Mouse (Mus musculus) right cerebral cortex, adult 2 months (tissue): ENCODE results near the gene Rgl2.
"Not testable (repeated sequence)": the region's sequence is repeated elsewhere in the genome, so short reads cannot be mapped to it uniquely, and the experiment has no call there.

ENCODE experiments used
- DNase-seq, 2 experiments: peaks; one replicate each; pipeline ENCODE4 v3.0.0; 2021 to 2022; ENCODE audit warnings: low spot score in 2 of 2

Gene Rgl2

DNA sequence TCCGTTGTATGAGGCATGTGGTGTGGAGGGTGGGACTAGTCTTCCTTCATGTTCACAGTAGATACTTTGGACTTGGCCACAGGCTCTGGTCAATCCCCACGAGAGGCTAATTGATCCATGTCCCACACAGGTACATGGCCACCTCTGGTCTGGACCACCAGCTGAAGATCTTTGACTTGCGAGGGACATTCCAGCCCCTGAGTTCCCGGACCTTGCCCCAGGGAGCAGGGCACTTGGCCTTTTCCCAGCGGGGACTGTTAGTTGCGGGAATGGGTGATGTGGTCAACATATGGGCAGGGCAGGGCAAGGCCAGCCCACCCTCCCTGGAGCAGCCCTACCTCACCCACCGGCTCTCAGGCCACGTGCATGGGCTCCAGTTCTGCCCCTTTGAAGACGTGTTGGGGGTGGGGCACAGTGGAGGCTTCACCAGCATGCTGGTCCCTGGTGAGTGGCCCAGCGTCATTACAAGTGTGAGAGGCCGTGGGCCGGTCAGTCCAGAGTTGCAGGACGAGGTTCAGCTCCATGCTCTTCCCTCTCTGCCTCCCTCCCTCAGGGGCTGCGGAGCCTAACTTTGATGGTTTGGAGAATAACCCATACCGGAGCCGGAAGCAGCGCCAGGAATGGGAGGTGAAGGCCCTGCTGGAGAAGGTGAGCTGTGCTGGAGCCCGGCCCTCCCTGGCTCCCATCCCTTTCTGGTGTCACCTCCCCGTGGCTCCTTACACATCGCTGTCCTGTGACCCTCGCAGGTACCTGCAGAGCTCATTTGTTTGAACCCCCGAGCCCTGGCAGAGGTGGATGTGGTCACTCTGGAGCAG, 19.0 kb downstream of the Rgl2 start:
- DNase-seq = no peak

DNA sequence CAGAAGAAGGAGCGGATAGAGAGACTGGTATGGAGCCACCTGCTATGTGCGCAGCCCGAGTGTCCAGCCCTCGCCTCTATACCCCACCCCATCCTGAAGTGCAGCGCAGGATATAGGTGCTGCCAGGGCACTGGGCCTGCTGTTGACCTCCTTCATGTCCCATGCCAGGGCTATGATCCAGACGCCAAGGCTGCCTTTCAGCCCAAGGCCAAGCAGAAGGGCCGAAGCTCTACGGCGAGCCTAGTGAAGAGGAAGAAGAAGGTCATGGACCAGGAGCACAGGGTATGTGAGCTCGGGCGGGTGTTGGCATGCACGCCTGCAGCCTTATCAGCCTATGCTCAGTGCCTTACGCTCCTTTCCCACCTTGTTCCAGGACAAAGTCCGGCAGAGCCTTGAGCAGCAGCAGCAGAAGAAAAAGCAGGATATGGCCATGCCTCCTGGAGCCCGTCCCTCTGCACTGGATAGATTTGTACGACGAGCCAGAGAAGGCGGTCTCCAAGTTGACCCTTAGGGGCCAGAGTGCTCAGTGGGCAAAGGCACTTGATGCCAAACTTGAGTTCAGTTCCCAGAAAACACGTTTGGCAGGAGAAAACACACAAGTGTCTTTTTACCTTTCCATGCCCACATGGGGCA, 19.7 kb downstream of the Rgl2 start:
- DNase-seq = no peak

DNA sequence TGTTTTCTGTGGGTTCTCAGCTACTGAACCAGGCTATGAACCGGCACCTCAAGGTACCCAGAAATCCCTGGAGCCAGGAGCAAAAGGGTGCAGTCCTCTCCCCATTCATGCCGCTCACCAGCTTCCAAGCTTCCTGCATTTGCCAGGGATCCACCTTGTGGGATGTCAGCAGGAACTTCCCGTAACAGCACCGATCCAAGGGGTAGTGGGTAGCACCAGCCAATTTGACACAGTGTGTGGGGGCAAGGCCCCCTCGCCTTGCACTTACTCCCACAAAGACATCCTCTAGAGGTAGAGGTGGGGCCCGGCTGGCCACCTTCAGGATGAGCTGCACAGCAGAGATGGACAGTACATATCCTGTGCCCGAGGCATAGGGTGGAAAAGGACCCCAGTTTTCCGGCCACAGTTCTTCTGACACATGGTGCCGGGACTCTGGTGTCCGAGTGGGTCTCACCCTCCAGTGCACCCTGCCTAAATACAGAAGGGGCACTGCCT, 20.8 kb downstream of the Rgl2 start:
- DNase-seq = no peak

DNA sequence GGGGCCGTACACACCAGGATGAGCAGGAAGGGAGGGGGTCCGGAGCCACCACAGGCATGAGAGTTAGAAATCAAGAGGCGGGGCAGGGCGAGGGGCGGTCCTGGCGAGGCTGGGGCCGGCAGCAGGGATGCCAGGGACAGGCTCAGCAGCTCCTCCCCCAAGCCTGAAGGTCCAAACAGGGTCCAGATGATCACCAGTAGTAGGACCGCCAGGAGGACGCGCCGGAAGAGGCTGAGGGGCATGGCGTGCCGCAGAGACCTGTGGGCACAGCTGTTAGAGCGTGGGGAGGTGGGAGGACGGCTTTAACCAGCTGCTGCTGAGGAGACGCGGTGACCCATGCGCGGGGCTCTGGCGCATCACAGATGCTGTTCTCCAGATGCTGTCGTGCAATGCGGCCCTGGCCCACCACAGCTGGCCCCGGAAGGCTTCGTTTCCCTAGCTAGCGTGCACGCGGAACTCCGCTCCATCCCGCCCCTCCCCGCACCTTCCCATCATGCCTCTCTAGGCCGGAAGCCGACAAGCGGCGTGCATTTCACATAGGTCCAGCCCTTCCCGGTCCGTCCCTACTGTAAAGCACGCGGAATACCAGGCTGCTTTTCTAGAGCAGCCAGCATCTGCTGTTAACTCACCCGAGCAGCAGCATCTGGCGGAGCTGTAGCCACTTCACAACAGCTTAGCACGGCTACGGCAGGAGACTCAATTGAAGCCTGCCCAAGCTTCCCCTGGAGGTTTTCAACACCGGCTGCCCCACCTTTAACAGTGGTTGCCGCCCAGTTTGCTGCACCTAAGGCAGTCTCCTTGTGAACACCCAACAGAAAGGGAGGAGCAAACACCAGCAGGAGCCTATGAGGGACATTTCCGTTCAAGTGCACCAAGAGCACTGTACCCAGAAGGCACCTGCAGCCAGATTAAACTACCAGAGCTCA, 21.9 kb downstream of the Rgl2 start, which contains the start of gene B3galt4:
B3galt4 (minus strand) TSS at position 468 of the 926 bp plus-strand sequence.
- DNase-seq = peak; percentile 76 to 80

DNA sequence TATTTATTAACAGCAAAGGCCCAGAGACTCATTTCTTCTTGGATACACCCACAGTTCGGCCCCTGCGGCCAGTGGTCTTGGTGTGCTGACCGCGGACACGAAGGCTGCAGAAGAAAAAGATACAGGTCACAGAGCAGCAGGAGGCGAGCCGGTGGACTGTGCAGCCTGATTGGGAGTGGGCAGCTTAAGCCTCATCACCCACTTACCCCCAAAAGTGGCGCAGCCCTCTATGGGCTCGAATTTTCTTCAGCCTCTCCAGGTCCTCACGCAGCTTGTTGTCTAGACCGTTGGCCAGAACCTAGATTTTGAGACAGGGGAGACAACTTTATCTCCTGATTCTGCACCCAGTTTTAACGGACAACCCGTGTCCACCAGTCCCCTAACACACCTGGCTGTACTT, 22.7 kb downstream of the Rgl2 start:
- DNase-seq = not testable (repeated sequence)

DNA sequence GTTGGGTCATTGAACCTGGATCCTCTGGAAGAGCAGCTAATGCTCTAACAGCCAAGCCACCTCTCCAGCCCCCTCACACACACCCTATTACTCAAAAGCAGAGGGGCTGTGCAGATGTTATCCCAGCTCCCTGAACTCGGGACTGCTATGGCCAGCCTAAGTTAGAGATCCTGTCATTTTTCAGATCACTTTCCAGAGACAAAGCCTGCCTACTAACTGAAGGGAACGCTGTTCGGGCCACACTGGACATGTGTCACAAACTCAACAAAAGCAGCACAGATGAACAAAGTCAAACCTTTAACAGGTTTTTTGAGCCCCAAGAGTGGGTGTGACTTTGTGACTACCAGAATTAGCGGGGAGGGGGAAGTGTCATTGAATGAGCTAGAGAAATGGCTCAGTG, 23.5 kb downstream of the Rgl2 start:
- no peak for DNase-seq

DNA sequence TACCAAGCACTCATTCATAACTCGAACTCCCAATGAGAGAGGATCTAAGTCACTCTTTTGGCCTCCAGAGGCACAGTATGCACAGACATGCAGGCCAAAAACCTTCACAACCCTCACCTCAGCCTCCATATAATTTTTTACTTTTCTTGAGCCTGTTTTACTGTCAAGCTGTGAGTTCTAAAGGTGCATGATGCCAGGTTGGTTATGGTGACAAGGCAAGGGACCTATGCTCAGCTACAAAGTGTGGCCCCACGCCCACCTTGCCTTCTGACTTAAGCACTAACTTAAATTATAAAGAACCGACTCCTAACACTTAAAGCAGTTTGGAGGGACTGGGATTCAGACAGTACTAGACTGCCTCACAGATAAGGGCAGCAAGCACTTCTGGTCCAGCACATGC, 24.0 kb downstream of the Rgl2 start:
- no peak for DNase-seq

DNA sequence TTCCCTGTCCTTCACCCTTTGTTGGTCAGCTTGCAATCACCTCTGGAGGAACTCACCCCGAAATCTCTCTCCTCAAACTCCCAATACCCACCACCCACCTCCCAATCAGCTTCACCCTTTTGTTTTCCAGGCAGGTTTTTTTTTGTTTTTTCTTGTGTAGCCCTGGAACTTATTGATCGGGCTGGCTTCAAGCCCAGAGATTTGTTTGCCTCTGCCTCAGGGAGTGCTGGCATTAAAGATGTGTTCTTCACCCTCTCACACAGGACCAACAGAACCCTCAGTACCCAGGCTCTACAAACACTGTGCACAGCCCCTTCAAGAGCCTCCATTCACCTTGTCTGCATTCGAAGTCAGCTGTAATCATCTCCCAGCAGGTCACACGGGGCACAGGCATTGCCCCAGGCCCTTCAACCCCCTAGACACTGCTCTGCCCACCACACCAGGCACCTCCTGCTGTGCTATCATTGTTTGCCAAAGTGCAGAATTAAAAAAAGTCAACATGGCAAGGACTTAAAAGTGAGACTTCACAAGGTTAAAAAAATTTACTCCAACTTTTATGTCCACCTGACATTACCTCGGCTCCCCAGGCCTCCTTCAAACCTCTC, 24.7 kb downstream of the Rgl2 start:
- DNase-seq = no peak

DNA sequence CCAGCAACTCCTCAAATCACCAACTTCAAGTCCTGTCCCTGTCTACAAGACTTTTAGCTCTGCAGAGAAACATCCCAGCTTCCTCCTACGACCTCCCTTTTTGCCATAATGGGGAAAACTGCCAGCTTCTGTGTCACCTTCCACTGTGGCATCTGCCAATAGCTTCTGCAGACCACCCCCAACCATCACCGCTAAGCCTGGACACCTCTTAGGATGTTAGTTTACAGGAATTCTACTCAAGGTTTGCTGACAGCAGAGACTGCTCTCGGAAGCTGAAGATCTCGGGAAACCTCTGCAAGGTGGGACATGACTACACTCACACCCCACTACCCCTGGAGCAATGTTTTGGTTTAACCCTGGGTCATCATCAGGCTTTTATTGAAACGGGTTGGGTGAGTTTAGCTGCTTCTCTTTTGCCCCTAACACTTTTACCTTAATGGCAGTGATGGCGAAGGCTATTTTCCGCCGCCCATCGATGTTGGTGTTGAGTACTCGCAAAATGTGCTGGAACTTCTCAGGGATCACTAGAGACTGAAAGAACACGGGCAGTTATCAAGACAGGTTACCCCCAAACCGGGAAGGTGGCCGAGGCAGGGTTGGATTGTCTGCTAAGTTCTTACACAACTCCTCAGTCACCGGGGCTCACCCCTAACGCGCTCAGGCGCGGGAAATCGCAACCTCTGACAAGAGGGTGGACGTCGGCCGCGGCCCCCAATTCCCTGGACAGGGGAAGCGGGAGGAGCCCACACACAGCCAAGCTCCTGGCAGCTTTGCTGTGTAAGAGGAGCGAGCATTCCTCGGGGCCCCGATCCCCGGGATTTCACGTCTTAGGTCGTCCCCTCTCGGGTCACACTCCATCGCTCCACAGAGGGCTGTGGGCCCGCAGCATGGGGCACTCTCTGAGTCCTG, 25.6 kb downstream of the Rgl2 start:
- DNase-seq = no peak

DNA sequence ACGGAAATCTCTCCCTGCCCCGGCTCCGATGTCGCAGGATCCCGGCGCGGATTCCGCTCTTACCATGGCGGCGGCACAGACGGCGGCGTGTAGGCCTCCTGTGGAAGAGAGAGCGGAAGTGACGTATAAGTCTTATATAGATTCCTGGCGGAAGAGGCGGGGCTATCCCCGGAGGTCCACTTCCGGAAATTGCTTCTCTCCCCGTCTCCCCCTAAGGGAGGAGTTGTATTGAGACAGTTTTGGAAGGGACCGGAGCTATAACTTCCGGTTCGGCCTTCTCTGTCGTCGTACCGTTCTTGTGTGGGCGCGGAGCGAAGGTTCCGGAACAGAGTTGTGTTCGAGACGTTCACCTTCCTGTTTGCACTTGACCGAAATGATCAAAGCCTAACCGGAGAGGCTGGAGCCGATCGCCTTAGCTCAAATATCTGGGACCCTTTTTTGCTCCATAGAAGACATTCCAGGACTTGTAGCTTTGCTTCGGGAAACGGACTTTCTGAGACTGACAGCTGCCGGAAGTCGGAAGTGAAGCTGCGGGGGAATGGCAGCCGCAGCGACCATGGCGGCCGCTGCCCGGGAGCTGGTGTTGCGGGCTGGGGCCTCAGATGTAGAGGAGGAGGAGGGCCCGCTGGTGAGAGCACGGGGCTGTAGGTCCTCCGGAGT, 26.3 kb downstream of the Rgl2 start, which contains the start of the genes Vps52 and Rps18:
Vps52 (plus strand) TSS at position 258 of the 660 bp plus-strand sequence.
Rps18 (minus strand) TSS at position 447 of the 660 bp plus-strand sequence.
- peak; percentile 95 to 98 for DNase-seq

DNA sequence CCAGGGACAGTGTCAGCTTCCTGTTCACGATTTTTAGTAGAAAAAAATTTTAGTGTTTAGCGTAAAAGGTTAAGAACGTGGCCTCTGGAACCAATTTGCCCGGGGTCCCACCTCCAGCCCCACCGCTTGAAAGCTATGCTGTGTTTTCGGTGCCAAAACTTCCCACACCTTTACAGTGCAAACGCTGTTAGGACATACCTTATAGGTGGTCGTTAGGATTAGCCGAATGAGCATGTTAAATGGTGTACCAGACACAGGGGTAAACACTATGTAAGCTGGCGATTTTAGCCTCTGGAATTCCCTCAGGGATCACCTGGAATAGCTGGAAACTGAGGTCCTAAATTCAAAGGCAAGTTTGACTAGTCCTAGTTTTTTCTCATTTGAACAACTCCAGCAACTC, 27.0 kb downstream of the Rgl2 start:
- DNase-seq = no peak

DNA sequence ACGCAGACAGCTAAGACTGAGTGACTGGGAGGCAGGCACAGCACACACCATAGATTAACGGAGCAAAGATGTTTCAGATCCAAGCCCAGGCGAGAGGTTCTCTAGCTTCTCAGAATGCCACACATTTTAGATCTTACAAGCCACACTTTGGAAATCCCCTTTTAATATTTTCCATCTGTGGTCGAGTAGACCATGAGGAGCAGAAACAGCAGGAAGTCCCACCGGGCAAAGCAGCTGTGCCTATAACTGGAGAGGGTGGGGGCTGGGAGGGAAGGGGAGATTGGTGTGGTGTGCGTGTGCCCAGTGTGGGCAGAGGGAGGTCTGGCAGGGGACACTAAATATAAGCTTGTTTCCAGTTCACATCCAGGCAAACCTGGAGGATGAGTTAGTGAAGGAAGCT, 28.1 kb downstream of the Rgl2 start:
- DNase-seq = no peak

DNA sequence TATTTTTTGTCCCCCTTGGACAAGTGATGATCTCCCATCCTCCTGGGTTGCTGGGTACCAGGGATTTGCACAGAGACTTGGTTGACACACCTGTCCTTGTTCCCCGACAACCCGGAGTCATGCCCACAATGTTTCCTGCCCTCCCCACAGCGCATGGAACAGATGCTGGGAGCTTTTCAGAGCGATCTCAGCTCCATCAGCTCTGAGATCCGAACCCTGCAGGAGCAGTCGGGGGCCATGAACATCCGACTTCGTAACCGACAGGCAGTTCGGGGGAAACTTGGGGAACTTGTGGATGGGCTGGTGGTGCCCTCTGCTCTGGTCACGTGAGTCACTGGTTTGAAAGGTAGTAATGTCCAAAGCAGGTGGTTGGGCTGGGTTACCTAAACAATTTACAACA, 29.1 kb downstream of the Rgl2 start:
- DNase-seq = no peak

DNA sequence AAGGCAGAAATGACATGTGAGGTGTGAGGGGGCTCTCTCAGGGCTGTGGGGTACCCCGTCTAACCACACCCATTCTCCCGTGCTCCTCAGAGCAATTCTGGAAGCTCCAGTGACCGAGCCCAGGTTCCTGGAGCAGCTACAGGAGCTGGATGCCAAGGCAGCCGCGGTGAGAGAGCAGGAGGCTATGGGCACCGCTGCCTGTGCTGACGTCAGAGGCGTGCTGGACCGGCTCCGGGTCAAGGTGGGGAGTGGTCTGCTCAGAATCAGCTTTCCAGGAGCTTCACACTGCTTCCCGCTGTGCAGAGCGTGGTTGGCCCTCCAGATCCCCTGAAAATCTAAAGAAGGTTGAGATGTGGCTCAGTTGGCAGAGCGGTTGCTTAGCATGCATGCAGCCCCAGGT, 29.8 kb downstream of the Rgl2 start:
- DNase-seq = no peak

DNA sequence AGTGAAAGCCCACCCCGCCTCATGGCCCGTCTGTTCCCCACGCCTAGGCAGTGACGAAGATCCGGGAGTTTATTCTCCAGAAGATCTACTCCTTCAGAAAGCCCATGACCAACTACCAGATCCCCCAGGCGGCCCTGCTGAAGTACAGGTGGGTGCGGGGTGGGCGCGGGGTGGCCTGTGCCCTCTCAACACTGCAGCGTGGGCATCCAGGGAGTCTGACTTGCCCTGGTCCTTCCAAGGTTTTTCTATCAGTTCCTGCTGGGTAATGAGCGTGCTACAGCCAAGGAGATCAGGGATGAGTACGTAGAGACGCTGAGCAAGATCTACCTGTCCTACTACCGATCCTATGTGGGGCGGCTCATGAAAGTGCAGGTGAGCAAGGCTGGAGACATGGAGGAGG, 30.6 kb downstream of the Rgl2 start:
- DNase-seq = no peak

DNA sequence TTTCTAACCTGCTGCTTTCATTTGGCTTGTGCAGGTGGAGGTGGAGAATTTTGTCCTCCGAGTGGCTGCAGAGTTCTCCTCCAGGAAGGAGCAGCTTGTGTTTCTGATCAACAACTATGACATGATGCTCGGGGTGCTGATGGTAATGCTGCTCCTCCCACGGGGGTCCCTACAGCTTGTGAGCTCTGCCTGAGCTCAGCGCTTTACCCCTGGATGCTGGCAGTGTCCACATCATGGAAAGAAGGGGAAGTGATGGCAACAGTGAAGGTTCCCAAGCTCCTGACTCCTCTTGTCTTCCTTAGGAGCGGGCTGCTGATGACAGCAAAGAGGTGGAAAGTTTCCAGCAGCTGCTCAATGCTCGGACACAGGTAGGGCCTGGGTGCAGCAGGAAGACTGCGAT, 33.5 kb downstream of the Rgl2 start:
- no peak for DNase-seq

DNA sequence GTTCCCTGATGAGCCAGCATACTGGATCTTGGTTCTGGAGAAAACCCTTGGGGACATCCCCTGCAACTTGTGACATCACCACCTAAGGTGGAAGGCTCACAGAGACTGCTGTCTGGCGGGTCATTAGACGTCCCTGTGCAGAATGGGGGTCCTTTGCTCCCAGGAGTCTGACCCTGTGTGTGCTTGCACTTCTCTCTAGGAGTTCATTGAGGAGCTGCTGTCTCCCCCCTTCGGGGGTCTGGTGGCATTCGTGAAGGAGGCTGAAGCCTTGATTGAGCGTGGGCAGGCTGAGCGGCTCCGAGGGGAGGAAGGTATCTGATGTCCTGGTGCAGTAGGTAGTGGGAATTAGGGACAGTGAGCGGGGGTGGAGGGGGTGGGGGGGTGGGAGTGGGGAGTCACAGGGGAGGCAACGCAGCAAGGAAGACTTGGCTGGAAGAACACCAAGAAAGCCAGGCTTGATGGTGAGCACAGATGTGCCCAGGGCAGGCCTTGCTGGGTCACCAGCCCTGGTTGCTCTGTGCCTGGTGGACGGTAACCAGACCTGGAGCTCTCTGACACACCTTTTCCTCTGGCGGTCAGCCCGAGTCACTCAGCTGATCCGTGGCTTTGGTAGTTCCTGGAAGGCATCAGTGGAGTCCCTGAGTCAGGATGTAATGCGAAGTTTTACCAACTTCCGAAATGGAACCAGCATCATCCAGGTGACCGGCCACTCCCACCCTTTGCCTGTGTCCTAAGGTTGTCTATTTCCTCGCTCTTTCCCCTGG, 35.9 kb downstream of the Rgl2 start:
- no peak for DNase-seq

DNA sequence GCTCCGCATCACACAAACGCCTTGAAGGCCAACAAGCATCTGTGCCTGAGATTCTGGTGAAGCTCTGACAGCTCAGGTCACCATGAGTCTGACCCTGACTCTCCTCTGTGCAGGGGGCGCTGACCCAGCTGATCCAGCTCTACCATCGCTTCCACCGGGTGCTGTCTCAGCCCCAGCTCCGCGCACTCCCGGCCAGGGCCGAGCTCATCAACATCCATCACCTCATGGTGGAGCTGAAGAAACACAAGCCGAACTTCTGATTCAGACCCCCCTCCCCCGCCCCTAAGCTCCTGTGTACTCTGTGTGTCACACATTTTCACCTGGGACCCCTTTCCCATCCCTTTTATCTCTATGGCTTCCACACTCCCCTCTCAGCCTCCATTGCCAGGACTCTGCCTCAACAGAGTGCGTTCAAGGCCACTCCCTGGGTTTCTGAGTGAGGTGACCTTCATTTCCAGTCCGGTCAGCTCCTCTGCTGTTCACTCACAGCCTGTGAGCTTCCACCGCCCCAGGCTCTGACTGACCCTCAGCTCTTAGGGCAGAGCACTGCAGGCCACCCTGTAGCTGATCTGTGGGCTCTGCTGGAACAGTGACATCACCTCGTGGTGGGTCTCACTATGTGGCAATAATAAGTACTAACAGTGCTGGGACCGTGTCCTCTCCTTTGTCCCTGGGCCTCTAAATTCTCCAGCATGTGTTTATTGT, 36.7 kb downstream of the Rgl2 start:
- no peak for DNase-seq

DNA sequence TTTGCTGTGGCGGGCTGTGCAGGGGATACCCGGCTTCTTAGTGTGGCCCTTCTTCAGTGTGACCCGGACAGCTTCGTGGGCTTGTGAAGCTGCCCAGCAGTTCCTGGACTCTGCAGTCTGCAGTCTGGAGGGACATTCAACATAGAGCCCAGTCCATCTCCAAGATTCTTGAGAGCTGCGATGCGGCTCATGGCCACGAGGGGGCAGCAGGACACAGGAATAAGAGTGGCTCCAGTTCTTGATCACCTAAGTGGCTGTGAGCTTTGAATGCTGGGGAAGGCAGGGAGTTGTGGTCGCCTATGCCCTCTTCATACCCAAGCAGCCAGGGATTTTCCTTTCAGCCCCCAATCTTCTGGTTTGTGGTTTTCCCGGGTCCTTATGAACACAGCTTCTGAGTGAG, 39.1 kb downstream of the Rgl2 start:
- DNase-seq = peak; percentile 77 to 81
